7 mouse cellular contexts compared by ENCODE assay signal in the genomic region with DNA sequence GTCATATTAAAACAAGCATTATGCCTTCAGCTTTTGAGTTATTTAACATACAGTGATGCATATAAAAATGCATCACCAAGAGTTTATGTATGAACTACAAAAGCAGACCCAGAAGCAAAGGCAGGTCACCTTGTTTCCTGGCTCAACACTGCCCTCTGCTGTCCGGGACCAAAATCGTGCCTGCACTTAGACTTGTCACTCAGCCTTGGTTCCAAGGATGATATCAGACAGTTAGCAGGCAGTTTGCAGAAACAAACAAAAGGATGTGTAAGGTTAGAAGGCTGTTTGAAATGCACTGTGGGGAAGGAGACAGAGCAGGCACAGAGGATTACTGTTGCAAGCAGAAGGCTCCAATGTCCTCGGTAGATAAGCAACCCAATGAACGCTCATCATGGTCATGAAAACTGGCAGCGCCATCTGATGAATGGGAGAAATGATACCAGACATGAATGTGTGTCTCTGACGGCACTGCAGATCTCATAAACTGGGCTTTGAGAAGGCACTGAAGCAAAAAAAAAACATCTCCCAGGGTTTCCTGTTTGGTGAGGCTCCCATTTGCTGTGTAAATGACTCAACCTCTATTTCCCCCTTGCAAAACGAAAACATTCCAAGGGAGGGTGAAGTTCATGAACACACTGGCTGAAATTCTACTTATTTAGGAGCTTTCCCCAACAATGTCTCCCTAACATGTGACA.
DNase-seq lines count a peak whose midpoint lies in the region; ATAC-seq and TF ChIP-seq lines count a peak whose summit lies in the region.

No protein-coding gene starts in this region.

- 24% methylated on average over 7 of the region's 7 CpGs for WGBS in kidney, adult 2 months
- WGBS in limb, embryonic 11.5 days: 52% methylated on average over 7 of the region's 7 CpGs
- 55% methylated on average over 7 of the region's 7 CpGs for WGBS in midbrain, embryonic 14.5 days
- 47% methylated on average over 7 of the region's 7 CpGs for WGBS in spleen, adult 2 months

- H3K36me3 ChIP-seq in kidney, adult 2 months (ENCODE audit: control insufficient read depth, insufficient read depth, low read length): no peaks in the 10 kb centered on the region
- no peaks in the 10 kb centered on the region for H3K36me3 ChIP-seq in limb, embryonic 11.5 days (ENCODE audit: control insufficient read depth, insufficient read depth, low read length)
- H3K36me3 ChIP-seq in midbrain, embryonic 14.5 days (ENCODE audit: control insufficient read depth, insufficient read depth, low read length): no peaks in the 10 kb centered on the region
- H3K36me3 ChIP-seq in spleen, adult 2 months (ENCODE audit: control insufficient read depth, insufficient read depth, low read length): no peaks in the 10 kb centered on the region

- TF ChIP-seq CTCF in kidney, adult 2 months (conservative IDR thresholded peaks at IDR 0.05; ENCODE audit: insufficient read depth, insufficient read length, low read depth, low read length): peak; percentile 99
- peak; percentile 76; the same call in 1 of the 2 replicates for TF ChIP-seq CTCF in spleen, adult 2 months (IDR thresholded peaks at IDR 0.05; ENCODE audit: extremely low read depth, insufficient read depth, insufficient read length, insufficient replicate concordance)

- DNase-seq in adrenal gland, adult 18-20 months (ENCODE audit: low spot score in 2 of 2): peak; percentile 86 to 89
- DNase-seq in cerebellum, postnatal 4 days (ENCODE audit: low spot score in 2 of 2): peak; percentile 67 to 79
- DNase-seq in gastrocnemius, adult 8-10 months (ENCODE audit: low spot score in 2 of 2): peak; percentile 58 to 69
- DNase-seq in kidney, adult 2 months: peak; percentile 72
- DNase-seq in limb, embryonic 11.5 days (ENCODE audit: low spot score): peak; percentile 88
- DNase-seq in midbrain, embryonic 14.5 days: peak; percentile 89
- peak; percentile 17 to 58 for DNase-seq in spleen, adult 2 months (ENCODE audit: low read depth in 1 of 2, low spot score in 2 of 2)

- no peaks in the 10 kb centered on the region for H3K27me3 ChIP-seq in kidney, adult 2 months (replicated peaks; ENCODE audit: control insufficient read depth, insufficient read depth, low read length)
- no peaks in the 10 kb centered on the region for H3K27me3 ChIP-seq in limb, embryonic 11.5 days (ENCODE audit: control insufficient read depth, insufficient read depth, low read length)
- no peaks in the 10 kb centered on the region for H3K27me3 ChIP-seq in midbrain, embryonic 14.5 days (ENCODE audit: control insufficient read depth, insufficient read depth, low read length)
- H3K27me3 ChIP-seq in spleen, adult 2 months (ENCODE audit: control insufficient read depth, insufficient read depth, low read length): no peaks in the 10 kb centered on the region

- no peak overlapping the region for H3K9ac ChIP-seq in limb, embryonic 11.5 days (ENCODE audit: low read length)
- no peak overlapping the region for H3K9ac ChIP-seq in midbrain, embryonic 14.5 days (replicated peaks; ENCODE audit: low read length)

- H3K9me3 ChIP-seq in limb, embryonic 11.5 days (ENCODE audit: control insufficient read depth, low read length): no peaks in the 10 kb centered on the region
- no peaks in the 10 kb centered on the region for H3K9me3 ChIP-seq in midbrain, embryonic 14.5 days (ENCODE audit: control insufficient read depth, low read length)

- H3K4me3 ChIP-seq in kidney, adult 2 months (ENCODE audit: insufficient read depth, low read depth, low read length): no peak overlapping the region
- H3K4me3 ChIP-seq in limb, embryonic 11.5 days (ENCODE audit: low read depth, low read length): no peak overlapping the region
- H3K4me3 ChIP-seq in midbrain, embryonic 14.5 days (replicated peaks; ENCODE audit: low read depth, low read length): no peak overlapping the region
- no peak overlapping the region for H3K4me3 ChIP-seq in spleen, adult 2 months (ENCODE audit: extremely low read depth, insufficient read depth, insufficient read length)

- no peak for TF ChIP-seq POLR2A in kidney, adult 2 months (IDR thresholded peaks at IDR 0.05; ENCODE audit: low read depth, low read length)
- no peak for TF ChIP-seq POLR2A in spleen, adult 2 months (IDR thresholded peaks at IDR 0.05; ENCODE audit: low read depth, low read length)

- H3K27ac ChIP-seq in kidney, adult 2 months (ENCODE audit: insufficient read depth, low read depth, low read length): peak overlapping the region; percentile 45; the same call in 1 of the 2 replicates
- H3K27ac ChIP-seq in limb, embryonic 11.5 days (replicated peaks; ENCODE audit: low read depth, low read length): no peak overlapping the region
- no peak overlapping the region for H3K27ac ChIP-seq in midbrain, embryonic 14.5 days (replicated peaks; ENCODE audit: low read depth, low read length)
- H3K27ac ChIP-seq in spleen, adult 2 months (ENCODE audit: insufficient read depth, low read length): no peak overlapping the region

- no peak overlapping the region for H3K4me2 ChIP-seq in limb, embryonic 11.5 days (ENCODE audit: low read depth, severe bottlenecking)
- no peak overlapping the region for H3K4me2 ChIP-seq in midbrain, embryonic 14.5 days (ENCODE audit: low read length)

- ATAC-seq in limb, embryonic 11.5 days (ENCODE audit: insufficient number of reproducible peaks, low FRiP score, low TSS enrichment, low read depth): no peak
- peak; percentile 37; the same call in 1 of the 2 replicates for ATAC-seq in midbrain, embryonic 14.5 days (ENCODE audit: low FRiP score, low TSS enrichment)

- no peaks in the 10 kb centered on the region for H3K4me1 ChIP-seq in kidney, adult 2 months (ENCODE audit: control insufficient read depth, insufficient read depth, low read length)
- no peaks in the 10 kb centered on the region for H3K4me1 ChIP-seq in limb, embryonic 11.5 days (ENCODE audit: control insufficient read depth, insufficient read depth, low read length)
- H3K4me1 ChIP-seq in midbrain, embryonic 14.5 days (ENCODE audit: control insufficient read depth, insufficient read depth, low read length): no peaks in the 10 kb centered on the region
- no peaks in the 10 kb centered on the region for H3K4me1 ChIP-seq in spleen, adult 2 months (ENCODE audit: control insufficient read depth, insufficient read depth, insufficient read length)

Comparison
In these comparisons a context has a peak if more than half of its experiments do, and no peak if none do; other contexts are left out.
1. DNase-seq: peak in every context shown above with its lines; median percentile 89 in midbrain, embryonic 14.5 days; 88 in limb, embryonic 11.5 days; 88 in adrenal gland, adult 18-20 months; 73 in cerebellum, postnatal 4 days; 72 in kidney, adult 2 months; 64 in gastrocnemius, adult 8-10 months; 38 in spleen, adult 2 months.